In the genomic region with DNA sequence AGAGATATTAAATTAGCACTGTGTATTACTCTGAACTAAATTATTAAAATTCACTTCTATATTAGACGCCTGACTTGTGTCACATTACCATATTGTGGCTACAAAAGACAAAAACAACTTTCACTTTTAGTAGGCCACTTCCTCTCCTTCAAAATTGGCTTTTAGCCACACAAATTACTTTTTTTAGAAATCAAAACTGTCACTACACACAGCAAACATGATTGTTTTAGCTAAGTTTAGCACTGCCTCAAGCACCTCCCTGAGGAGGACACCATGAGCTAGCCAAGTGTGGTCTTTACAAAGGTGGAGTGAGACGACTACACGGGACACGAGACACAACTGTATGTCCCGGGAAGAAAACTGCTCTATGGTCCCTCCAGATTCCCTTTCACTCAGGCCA, we compare ENCODE assay signal across 9 mouse cellular contexts. TPM values are rescaled to one million over a fixed set of nuclear protein-coding genes. Genes with fewer than 3 reads are reported as not detected.
DNase-seq lines count a peak whose midpoint lies in the region; ATAC-seq and TF ChIP-seq lines count a peak whose summit lies in the region.
"Had no signal": no experiment of that assay in that cellular context is flagged by ENCODE, and none has a peak within 500 bp of the region (broad histone marks: within the 10 kb centered on the region; RNA-seq: fewer than 3 reads in every experiment).

No protein-coding gene starts in this region.

- no peak for DNase-seq in lung, adult 2 months
- DNase-seq in lung, adult 18-20 months: no peak
- DNase-seq in kidney, postnatal 36 days: peak; percentile 16 to 31
- no peak for DNase-seq in cerebellum, adult 2 months
- DNase-seq in layer of hippocampus, adult 18-20 months (ENCODE audit: low spot score in 2 of 2): no peak
- no peak for DNase-seq in left cerebral cortex, postnatal 4 days

- H3K27me3 ChIP-seq in neural tube, embryonic 15.5 days (replicated peaks): no peaks in the 10 kb centered on the region
- H3K27me3 ChIP-seq in cerebellum, adult 2 months (ENCODE audit: control insufficient read depth, insufficient read depth, low read length): no peaks in the 10 kb centered on the region
- H3K27me3 ChIP-seq: limb, embryonic 13.5 days had no signal

- no peaks in the 10 kb centered on the region for H3K9me3 ChIP-seq in neural tube, embryonic 15.5 days (replicated peaks)
- H3K9me3 ChIP-seq: limb, embryonic 13.5 days had no signal

- 4% methylated on average over 5 of the region's 5 CpGs for WGBS in lung, adult 2 months
- WGBS in neural tube, embryonic 15.5 days: 39% methylated on average over 5 of the region's 5 CpGs
- WGBS in cerebellum, adult 2 months: 43% methylated on average over 5 of the region's 5 CpGs

- peak overlapping the region; percentile 29 for H3K4me3 ChIP-seq in lung, adult 2 months (replicated peaks; ENCODE audit: extremely low read depth, low read depth, low read length)
- H3K4me3 ChIP-seq in brown adipose tissue, adult 24 weeks (ENCODE audit: insufficient read depth, low read depth, low read length): peak overlapping the region; percentile 47
- H3K4me3 ChIP-seq in neural tube, embryonic 15.5 days (replicated peaks): no peak overlapping the region
- no peak overlapping the region for H3K4me3 ChIP-seq in cerebellum, adult 2 months (replicated peaks; ENCODE audit: insufficient read depth, low read depth, low read length)
- H3K4me3 ChIP-seq: limb, embryonic 13.5 days had no signal

- no peak for TF ChIP-seq POLR2A in lung, adult 2 months (IDR thresholded peaks at IDR 0.05; ENCODE audit: borderline replicate concordance, extremely low read depth, low read depth, low read length)
- no peak for TF ChIP-seq POLR2A in cerebellum, adult 2 months (IDR thresholded peaks at IDR 0.05; ENCODE audit: borderline replicate concordance, insufficient read depth, low read length)

- no peaks in the 10 kb centered on the region for H3K36me3 ChIP-seq in neural tube, embryonic 15.5 days

- 0 out of 2 replicates have a peak overlapping the region, but pooled peaks have one; percentile 6 for H3K4me2 ChIP-seq in neural tube, embryonic 15.5 days
- H3K4me2 ChIP-seq: limb, embryonic 13.5 days had no signal

- peak overlapping the region; percentile 88 for H3K27ac ChIP-seq in brown adipose tissue, adult 24 weeks (replicated peaks; ENCODE audit: low read depth, low read length)
- H3K27ac ChIP-seq in neural tube, embryonic 15.5 days (replicated peaks): no peak overlapping the region
- H3K27ac ChIP-seq in cerebellum, adult 2 months (ENCODE audit: insufficient read depth, low read length): no peak overlapping the region
- H3K27ac ChIP-seq: limb, embryonic 13.5 days had no signal

- H3K9ac ChIP-seq in neural tube, embryonic 15.5 days (replicated peaks): no peak overlapping the region
- H3K9ac ChIP-seq: limb, embryonic 13.5 days had no signal

- H3K4me1 ChIP-seq in lung, adult 2 months (ENCODE audit: control insufficient read depth, insufficient read depth, low read length): peaks cover 3% of the 10 kb centered on the region
- H3K4me1 ChIP-seq in brown adipose tissue, adult 24 weeks (ENCODE audit: control insufficient read depth, insufficient read depth, insufficient read length, low read length): peaks cover 4% of the 10 kb centered on the region
- H3K4me1 ChIP-seq in neural tube, embryonic 15.5 days: no peaks in the 10 kb centered on the region
- H3K4me1 ChIP-seq in cerebellum, adult 2 months (ENCODE audit: control insufficient read depth, insufficient read depth, low read length): no peaks in the 10 kb centered on the region; the same call in none of the 2 replicates

- intact Hi-C loops in left cerebral cortex, postnatal 4 days (cut with DNase I): no loop called here

- TF ChIP-seq CTCF in lung, adult 2 months (IDR thresholded peaks at IDR 0.05; ENCODE audit: insufficient read depth, low read length): no peak
- no peak for TF ChIP-seq CTCF in cerebellum, adult 2 months (IDR thresholded peaks at IDR 0.05; ENCODE audit: borderline replicate concordance, insufficient read depth, low read depth, low read length)

- ATAC-seq in neural tube, embryonic 15.5 days (ENCODE audit: low FRiP score): no peak

RNA-seq across cellular contexts. Expression of a gene that starts 9.3 kb away (rescaled TPM):
- 7.4 and 11.6 TPM in 2 replicates for polyA plus RNA-seq in lung, adult 2 months (2012; rRNA removed)
- polyA plus RNA-seq in brown adipose tissue, adult 24 weeks (2012; ENCODE audit: insufficient read depth, insufficient read length, missing spikeins): 17.6 and 21.5 TPM in 2 replicates
- 28.9 and 41.9 TPM in 2 replicates for polyA plus RNA-seq in neural tube, embryonic 15.5 days (2015; fragmentation: Nextera tagmentation; extraction: Ambion mirVana)
- polyA plus RNA-seq in cerebellum, adult 2 months (2012; rRNA removed): 23.8 and 25.7 TPM in 2 replicates
- 10 to 100 TPM; 28.0 to 30.8 TPM for total RNA-seq in layer of hippocampus, adult 18-20 months (2021)
- 10 to 100 TPM; 25.3 to 27.0 TPM for total RNA-seq in left cerebral cortex, postnatal 4 days (2021)

RNA-seq across cellular contexts. Expression of a gene that starts 21.9 kb away (rescaled TPM):
- polyA plus RNA-seq in lung, adult 2 months (2012; rRNA removed): 0.44 and 0.78 TPM in 2 replicates
- 17.4 and 29.1 TPM in 2 replicates for polyA plus RNA-seq in brown adipose tissue, adult 24 weeks (2012; ENCODE audit: insufficient read depth, insufficient read length, missing spikeins)
- polyA plus RNA-seq in neural tube, embryonic 15.5 days (2015; fragmentation: Nextera tagmentation; extraction: Ambion mirVana): 0.15 TPM in 1 of 2 replicates, not detected in the other
- polyA plus RNA-seq in cerebellum, adult 2 months (2012; rRNA removed): 0.23 and 0.29 TPM in 2 replicates
- under 1 TPM; 0.62 to 0.81 TPM for total RNA-seq in layer of hippocampus, adult 18-20 months (2021)
- total RNA-seq in left cerebral cortex, postnatal 4 days (2021): under 1 TPM; 0.28 to 0.38 TPM

Comparison
In these comparisons a context has a peak if more than half of its experiments do, and no peak if none do; other contexts are left out.
1. DNase-seq: peak in kidney, postnatal 36 days (2 of 2); none in lung, adult 2 months (single experiment), lung, adult 18-20 months (0 of 2), cerebellum, adult 2 months (0 of 2), layer of hippocampus, adult 18-20 months (0 of 2) and left cerebral cortex, postnatal 4 days (single experiment).
2. H3K4me3 ChIP-seq: peak in lung, adult 2 months (single experiment) and brown adipose tissue, adult 24 weeks (single experiment); none in neural tube, embryonic 15.5 days (single experiment) and cerebellum, adult 2 months (single experiment).
3. RNA of a gene that starts 21.9 kb away (polyA plus RNA-seq): 17.4 to 29.1 TPM in brown adipose tissue, adult 24 weeks; 0.44 to 0.78 TPM in lung, adult 2 months, 0.23 to 0.29 TPM in cerebellum, adult 2 months and 0.15 TPM in neural tube, embryonic 15.5 days; every median in the first group is over 10 times any median in the second.